Mouse (Mus musculus) forebrain, embryonic 16.5 days (tissue): ENCODE measurements at regions not wholly inside any gene's neighbourhood (a gene's known extent, or its start where the extent isn't known, plus 50 kb on each side); places are given as distances from the start of the nearest gene placed in this dataset.
A peak's percentile ranks its signal among the peaks of the same experiment; 100 is the strongest.
"Not testable (repeated sequence)": the region's sequence is repeated elsewhere in the genome, so short reads cannot be mapped to it uniquely, and the experiment has no call there.

Experiments
- ATAC-seq: fragments of 200-750 bp; cut with Nextera tagmentation; 2 replicates; pipeline ENCODE4 v1.8.0; 2017; ENCODE audit warnings: mild to moderate bottlenecking, moderate library complexity
- H3K27ac ChIP-seq: fragments of 300-500 bp; sonication (generic); 2 replicates; pipeline ENCODE4 v1.5.1; 2014; ENCODE audit warnings: low read length, control low read depth
- H3K27me3 ChIP-seq: fragments of 300-500 bp; sonication (generic); replicated peaks from 2 replicates; pipeline ENCODE4 v1.6.1; 2014; ENCODE audit warnings: low read length; ENCODE audit not compliant: control insufficient read depth, insufficient read depth
- H3K36me3 ChIP-seq: fragments of 300-500 bp; sonication (generic); 2 replicates; pipeline ENCODE4 v1.6.1; 2014; ENCODE audit not compliant: control insufficient read depth, insufficient read depth
- H3K4me1 ChIP-seq: fragments of 300-500 bp; sonication (generic); replicated peaks from 2 replicates; pipeline ENCODE4 v1.6.1; 2014; ENCODE audit warnings: low read length; ENCODE audit not compliant: control insufficient read depth, insufficient read depth
- H3K4me2 ChIP-seq: fragments of 300-500 bp; sonication (generic); 2 replicates; pipeline ENCODE4 v1.6.1; 2014; ENCODE audit warnings: mild to moderate bottlenecking, low read length, control low read depth
- H3K4me3 ChIP-seq: fragments of 300-500 bp; sonication (generic); replicated peaks from 2 replicates; pipeline ENCODE4 v1.5.1; 2014; ENCODE audit warnings: mild to moderate bottlenecking, low read length, control low read depth
- H3K9ac ChIP-seq: fragments of 300-500 bp; sonication (generic); replicated peaks from 2 replicates; pipeline ENCODE4 v1.6.1; 2014; ENCODE audit warnings: low read depth, low read length, control low read depth
- H3K9me3 ChIP-seq: fragments of 300-500 bp; sonication (generic); 2 replicates; pipeline ENCODE4 v1.6.1; 2016; ENCODE audit warnings: low read length; ENCODE audit not compliant: control insufficient read depth
- whole genome bisulfite sequencing: fragments of 180-500 bp; shearing (Covaris S2); extraction: QIAGEN DNeasy Blood & Tissue Kit; methylation state at CpG from one replicate; pipeline ENCODE4 v1.1.7; 2014; 5-methylcytosine and 5-hydroxymethylcytosine counted together

DNA sequence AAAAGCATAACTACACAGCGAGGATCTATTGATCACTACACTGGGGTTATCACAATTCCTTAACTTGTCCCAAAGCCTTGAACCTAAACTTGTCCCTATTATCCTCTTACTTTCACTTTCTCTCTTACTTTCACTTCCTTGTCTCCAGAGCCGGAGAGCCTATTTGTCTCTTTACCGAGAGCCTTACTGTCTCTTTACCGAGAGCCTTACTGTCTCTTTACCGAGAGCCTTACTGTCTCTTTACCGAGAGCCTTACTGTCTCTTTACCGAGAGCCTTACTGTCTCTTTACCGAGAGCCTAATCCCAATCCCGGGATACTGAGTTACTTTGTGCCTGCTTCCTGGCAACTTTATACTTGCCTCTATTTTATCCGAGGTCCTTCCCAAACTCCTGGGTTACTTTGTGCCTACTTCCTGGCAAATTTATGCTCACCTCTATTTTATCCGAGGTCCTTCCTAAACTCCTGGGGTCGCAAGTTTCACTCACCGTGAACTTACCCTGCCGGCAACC is 335.3 kb upstream of the Ccng1 start:
- 99% methylated on average over 9 of the region's 14 CpGs for WGBS
- not testable (repeated sequence) for H3K27me3 ChIP-seq

DNA sequence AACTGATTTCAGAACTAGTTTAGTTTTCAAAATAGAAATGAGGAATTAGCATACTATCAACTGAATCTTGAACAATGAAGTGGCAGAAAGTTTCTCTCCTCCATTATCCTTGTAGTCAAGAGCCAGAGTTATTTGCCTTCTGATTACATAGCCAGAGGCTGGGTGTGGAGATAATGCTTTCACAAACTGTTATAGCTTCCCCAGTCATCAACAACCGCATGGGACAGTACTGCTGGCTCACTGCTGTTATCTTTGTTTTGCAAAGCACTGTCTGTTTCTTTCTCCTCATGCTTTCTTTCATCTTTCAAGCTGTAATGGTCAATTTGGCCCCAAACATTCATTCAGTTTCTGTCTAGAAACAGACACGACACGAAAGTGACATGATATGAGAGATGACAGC is 308.5 kb upstream of the Ccng1 start:
- H3K27ac ChIP-seq = no peak overlapping the region
- H3K4me3 ChIP-seq = no peak overlapping the region
- 81% methylated on average over 3 of the region's 3 CpGs for WGBS
- H3K27me3 ChIP-seq = no peaks in the 10 kb centered on the region
- no peak overlapping the region for H3K4me2 ChIP-seq
- no peaks in the 10 kb centered on the region for H3K36me3 ChIP-seq
- no peaks in the 10 kb centered on the region for H3K4me1 ChIP-seq
- H3K9me3 ChIP-seq = no peaks in the 10 kb centered on the region
- no peak overlapping the region for H3K9ac ChIP-seq
- ATAC-seq = no peak

More for the DNA sequence above, 335.3 kb upstream of the Ccng1 start:
- not testable (repeated sequence) for H3K9ac ChIP-seq, H3K4me2 ChIP-seq, ATAC-seq, H3K36me3 ChIP-seq, H3K9me3 ChIP-seq, H3K4me1 ChIP-seq, H3K27ac ChIP-seq, H3K4me3 ChIP-seq

DNA sequence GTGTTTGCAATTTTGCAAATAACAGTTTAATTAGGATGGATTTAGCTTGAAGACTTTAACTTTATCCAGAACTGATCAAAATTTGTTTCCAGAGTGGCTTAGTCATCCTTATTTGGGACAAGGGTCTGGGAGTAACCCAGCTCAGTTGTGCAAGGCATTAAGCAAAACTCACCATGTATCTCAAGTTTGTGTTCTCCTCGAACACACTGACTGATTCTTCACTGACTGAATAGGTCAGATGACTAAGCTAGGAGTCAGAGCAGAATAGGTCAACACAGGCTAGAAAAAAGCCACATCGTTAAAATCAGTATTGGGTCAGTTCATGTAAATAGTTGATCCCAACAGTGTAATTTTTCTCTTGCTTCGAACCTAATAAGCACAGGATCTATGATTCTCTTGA is 302.7 kb upstream of the Ccng1 start:
- Histone ChIP-seq H3K36me3 (no peaks in the 10 kb centered on the region), H3K9ac (no peak overlapping the region), H3K27me3 (no peaks in the 10 kb centered on the region), H3K9me3 (no peaks in the 10 kb centered on the region), H3K4me1 (no peaks in the 10 kb centered on the region), H3K4me2 (no peak overlapping the region), H3K27ac (no peak overlapping the region), H3K4me3 (no peak overlapping the region)
- WGBS = 71% methylated on average over 3 of the region's 3 CpGs
- no peak for ATAC-seq

DNA sequence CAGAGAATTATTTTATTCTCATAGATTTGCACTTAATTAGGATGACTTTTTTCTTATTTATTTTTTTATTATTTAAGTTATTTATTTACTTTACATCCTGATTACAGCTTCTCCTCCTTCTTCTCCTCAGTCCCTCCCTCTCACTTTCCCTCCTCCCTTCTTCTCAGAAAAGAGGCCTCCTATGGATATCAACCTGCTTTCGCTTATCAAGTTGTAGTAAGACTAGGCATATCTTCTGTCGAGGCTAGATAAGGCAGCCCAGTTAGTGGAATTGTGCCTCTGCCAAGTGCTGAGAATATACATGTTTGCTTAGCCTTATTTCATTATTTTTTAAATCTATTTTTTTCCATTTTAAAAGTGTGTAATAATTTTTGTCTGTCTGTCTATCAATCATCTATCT is 274.9 kb upstream of the Ccng1 start:
- Histone ChIP-seq H3K36me3 (no peaks in the 10 kb centered on the region), H3K9me3 (no peaks in the 10 kb centered on the region), H3K4me1 (no peaks in the 10 kb centered on the region), H3K4me2 (no peak overlapping the region), H3K9ac (no peak overlapping the region), H3K27ac (no peak overlapping the region), H3K4me3 (no peak overlapping the region), H3K27me3 (no peaks in the 10 kb centered on the region)
- WGBS = 91% methylated on average over 2 of the region's 2 CpGs
- ATAC-seq = no peak

DNA sequence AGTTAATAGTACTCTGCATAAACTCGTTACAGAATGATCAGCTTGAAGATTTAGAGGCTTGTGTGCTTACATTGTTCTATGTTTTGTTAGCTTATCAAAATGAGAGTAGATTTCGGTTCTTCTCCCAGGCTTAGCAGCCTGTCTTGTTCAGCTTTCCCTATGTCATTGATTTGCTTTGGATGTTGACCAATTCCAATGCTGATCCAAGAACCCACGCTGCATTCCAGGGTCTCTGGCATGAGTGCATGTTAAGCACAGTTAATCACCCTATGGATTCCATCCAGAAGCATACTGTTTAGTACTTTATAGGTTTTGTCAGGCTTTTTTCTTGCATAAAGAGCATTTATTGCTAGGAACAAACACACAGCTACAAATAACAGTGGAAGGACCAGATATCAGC is 255.0 kb upstream of the Ccng1 start:
- WGBS = 21% methylated on average over 3 of the region's 3 CpGs
- Histone ChIP-seq H3K9me3 (no peaks in the 10 kb centered on the region), H3K4me1 (no peaks in the 10 kb centered on the region; the same call in 1 of the 2 replicates), H3K27ac (no peak overlapping the region), H3K4me3 (no peak overlapping the region), H3K36me3 (no peaks in the 10 kb centered on the region), H3K4me2 (no peak overlapping the region), H3K9ac (no peak overlapping the region), H3K27me3 (no peaks in the 10 kb centered on the region)
- peak; percentile 79 for ATAC-seq

DNA sequence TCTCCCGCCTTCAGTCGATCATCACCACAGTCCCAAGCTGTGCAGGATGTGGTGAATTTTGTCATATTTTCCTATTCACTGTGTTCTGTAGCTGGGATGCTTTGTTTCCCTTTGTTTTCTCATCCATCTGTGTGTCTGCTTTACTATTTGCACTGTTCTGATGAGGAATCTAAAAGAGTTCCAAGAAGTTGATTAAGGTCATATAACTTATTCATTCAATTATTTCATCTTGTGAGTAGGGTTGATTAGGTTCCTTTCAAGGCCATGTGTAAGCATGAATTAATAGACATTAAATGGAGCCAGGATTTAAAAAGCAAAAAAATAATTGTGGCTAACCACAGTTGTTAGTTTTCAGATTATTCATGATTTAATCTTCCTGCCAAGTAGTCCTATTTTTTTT is 217.7 kb upstream of the Ccng1 start:
- no peaks in the 10 kb centered on the region for H3K9me3 ChIP-seq
- H3K4me3 ChIP-seq = no peak overlapping the region
- H3K4me2 ChIP-seq = no peak overlapping the region
- H3K36me3 ChIP-seq = no peaks in the 10 kb centered on the region
- no peaks in the 10 kb centered on the region for H3K4me1 ChIP-seq
- H3K27ac ChIP-seq = no peak overlapping the region
- WGBS = 79% methylated on average over 2 of the region's 2 CpGs
- H3K27me3 ChIP-seq = no peaks in the 10 kb centered on the region
- no peak overlapping the region for H3K9ac ChIP-seq
- ATAC-seq = peak; percentile 33; the same call in 1 of the 2 replicates

DNA sequence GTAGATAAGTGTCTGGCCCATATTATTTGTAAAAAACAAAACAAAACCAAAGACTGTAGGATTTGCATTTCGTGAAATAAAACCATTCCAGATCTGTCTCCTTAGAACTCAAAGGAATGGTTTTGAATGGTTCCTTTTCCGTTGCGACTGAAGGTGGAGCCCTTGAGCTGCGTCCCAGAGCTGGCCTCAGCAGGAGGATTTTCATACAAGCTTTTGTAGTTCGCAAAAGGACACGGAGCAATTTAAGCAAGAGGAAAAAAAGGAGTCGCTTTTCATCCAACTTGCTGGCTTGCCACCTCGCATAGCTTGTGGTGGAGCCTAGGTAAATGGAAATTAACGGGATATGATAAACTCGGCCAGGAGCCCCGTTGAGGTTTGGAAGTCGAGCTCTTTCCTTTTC is 172.1 kb upstream of the Ccng1 start:
- peak; percentile 90 for ATAC-seq
- Histone ChIP-seq H3K4me1 (no peaks in the 10 kb centered on the region), H3K9ac (no peak overlapping the region), H3K27ac (no peak overlapping the region), H3K27me3 (no peaks in the 10 kb centered on the region), H3K4me3 (peak overlapping the region; percentile 29), H3K9me3 (no peaks in the 10 kb centered on the region), H3K4me2 (peak overlapping the region; percentile 47), H3K36me3 (no peaks in the 10 kb centered on the region)
- WGBS = under 1% methylated on average over 12 of the region's 12 CpGs

DNA sequence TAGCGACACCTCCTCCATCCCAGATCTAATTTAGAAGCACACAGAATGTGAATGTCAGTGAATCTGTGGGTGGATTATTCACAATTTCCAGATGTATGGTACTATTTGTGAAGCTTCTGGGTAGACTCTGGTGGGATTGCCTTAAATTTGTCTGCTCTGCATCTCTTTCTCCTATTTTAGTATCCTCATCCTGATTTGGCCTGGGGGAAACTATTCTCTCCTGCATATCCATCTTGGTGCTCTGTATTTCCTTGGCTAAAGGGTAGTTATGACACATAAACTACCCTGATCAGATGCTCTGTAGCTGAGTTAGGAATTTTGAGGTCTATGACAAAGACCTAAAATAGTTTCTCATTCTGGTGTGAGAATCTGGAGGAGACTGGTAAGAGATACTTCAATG is 136.4 kb upstream of the Ccng1 start:
- 97% methylated on average over 1 of the region's 1 CpGs for WGBS
- ATAC-seq = no peak
- H3K4me1 ChIP-seq = no peaks in the 10 kb centered on the region
- H3K36me3 ChIP-seq = no peaks in the 10 kb centered on the region
- no peak overlapping the region for H3K4me3 ChIP-seq
- H3K27ac ChIP-seq = no peak overlapping the region
- no peak overlapping the region for H3K9ac ChIP-seq
- no peaks in the 10 kb centered on the region for H3K9me3 ChIP-seq
- no peak overlapping the region for H3K4me2 ChIP-seq
- H3K27me3 ChIP-seq = no peaks in the 10 kb centered on the region

DNA sequence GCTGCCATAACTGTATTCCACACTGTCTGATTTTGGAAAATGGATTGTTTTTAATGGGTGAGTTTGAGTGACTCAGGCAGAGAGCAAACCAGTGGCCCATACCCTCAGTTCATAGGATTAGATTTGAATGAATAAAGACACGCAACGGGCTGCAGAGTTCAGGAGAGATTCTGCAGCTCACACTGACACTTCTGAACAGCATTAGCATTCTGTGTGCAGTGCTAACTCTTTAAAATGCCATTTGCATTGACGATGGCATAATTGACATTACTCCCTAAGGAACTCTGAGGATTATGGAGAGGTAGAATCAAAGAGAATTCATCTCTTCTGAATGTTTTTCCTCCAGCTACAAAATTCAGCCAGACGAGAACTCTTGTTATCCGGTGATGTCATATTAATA is 129.4 kb upstream of the Ccng1 start:
- no peak overlapping the region for H3K4me3 ChIP-seq
- H3K4me2 ChIP-seq = no peak overlapping the region
- H3K36me3 ChIP-seq = no peaks in the 10 kb centered on the region
- no peak overlapping the region for H3K9ac ChIP-seq
- H3K9me3 ChIP-seq = no peaks in the 10 kb centered on the region
- 43% methylated on average over 5 of the region's 5 CpGs for WGBS
- H3K27ac ChIP-seq = no peak overlapping the region
- no peaks in the 10 kb centered on the region for H3K27me3 ChIP-seq
- H3K4me1 ChIP-seq = no peaks in the 10 kb centered on the region
- peak; percentile 80 for ATAC-seq

DNA sequence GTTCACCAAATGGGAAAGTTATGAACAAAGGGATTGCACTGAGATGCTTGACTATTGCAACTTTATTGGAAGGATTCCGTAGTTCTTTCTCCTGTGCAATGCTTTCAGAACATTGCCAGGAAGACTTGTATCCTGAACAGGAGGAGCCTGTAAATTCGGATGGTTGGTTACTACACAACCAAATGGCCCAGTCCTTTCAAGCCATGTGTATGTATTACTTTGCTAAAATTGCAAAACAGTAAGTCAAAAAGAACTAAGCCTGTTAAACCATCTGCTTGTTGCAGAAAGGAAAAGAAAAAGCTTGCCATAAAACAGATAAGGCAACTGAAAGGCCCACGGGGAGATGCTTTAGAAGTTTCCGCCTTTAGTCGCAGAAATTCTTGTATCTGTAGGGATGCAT is 124.5 kb upstream of the Ccng1 start:
- Histone ChIP-seq H3K4me3 (no peak overlapping the region), H3K4me1 (no peaks in the 10 kb centered on the region), H3K9ac (no peak overlapping the region), H3K9me3 (no peaks in the 10 kb centered on the region), H3K4me2 (no peak overlapping the region), H3K27me3 (no peaks in the 10 kb centered on the region), H3K27ac (no peak overlapping the region), H3K36me3 (no peaks in the 10 kb centered on the region)
- WGBS = 85% methylated on average over 5 of the region's 5 CpGs
- ATAC-seq = no peak
